Mouse (Mus musculus): ENCODE data around the gene Olfr1201.

DNA sequence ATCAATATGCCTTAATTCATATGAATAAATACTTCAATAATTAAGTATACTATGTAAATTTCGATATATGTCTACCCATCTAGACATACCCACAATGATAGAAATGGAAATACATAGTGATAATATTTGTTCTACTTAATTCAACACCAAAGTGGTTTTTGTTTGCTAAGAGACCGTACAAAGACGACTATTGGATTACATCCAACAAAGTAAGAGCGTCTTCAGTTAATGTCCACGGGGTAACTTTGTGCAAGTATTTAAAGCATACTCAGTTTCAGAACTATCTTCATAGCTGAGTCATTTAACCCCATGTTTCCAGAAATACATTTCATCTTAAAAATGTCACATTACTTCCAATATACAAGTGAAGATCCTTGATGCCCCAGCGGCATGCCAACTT, at the start of gene Olfr1201:
- TF ChIP-seq GATA1 (IDR thresholded peaks at IDR 0.05; ENCODE audit: borderline replicate concordance, low read length) (no peak), FLI1 (IDR thresholded peaks at IDR 0.05; ENCODE audit: low read length) (no peak)

All from megakaryocyte, embryonic 14.5 days (primary cell).